Mouse (Mus musculus): Measurements from ENCODE around the gene Wnt1. TPM values are rescaled to one million over a fixed set of nuclear protein-coding genes. Genes with fewer than 3 reads are reported as not detected.
A peak's percentile ranks its signal among the peaks of the same experiment; 100 is the strongest.

Gene Wnt1
- polyA plus RNA-seq, 1 experiment, result 0.07 TPM

DNA sequence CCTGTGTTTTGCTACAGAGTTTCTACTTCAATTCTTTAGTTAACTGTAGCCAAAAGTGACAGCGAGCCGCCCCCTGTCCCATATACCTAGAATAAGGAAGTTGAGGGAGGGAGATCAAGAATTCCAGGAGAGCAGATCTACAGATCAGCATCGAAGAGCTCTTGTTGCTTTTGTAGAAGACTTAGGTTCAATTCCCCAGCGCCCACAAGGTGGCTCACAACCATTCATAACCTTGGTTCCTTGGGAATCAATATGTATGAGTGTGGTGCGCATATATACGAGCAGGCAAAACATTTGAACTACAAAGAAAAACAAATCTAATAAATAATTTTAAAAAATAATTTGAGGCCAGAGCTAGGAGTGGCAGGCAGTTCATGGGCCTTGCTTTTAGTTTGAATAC is 8.5 kb upstream of the Wnt1 start:
- Histone ChIP-seq H3K27ac (ENCODE audit: control insufficient read depth, insufficient read depth, low read length) (no peak overlapping the region), H3K27me3 (ENCODE audit: control insufficient read depth, insufficient read depth, low read length) (peaks cover 39% of the 10 kb centered on the region), H3K36me3 (ENCODE audit: control insufficient read depth, insufficient read depth, low read length) (no peaks in the 10 kb centered on the region), H3K4me1 (replicated peaks; ENCODE audit: control insufficient read depth, insufficient read depth, low read length) (peaks cover 18% of the 10 kb centered on the region), H3K4me3 (ENCODE audit: control insufficient read depth, insufficient read depth, low read length) (no peak overlapping the region)
- TF ChIP-seq CTCF (IDR thresholded peaks at IDR 0.05; ENCODE audit: borderline replicate concordance, control insufficient read depth, extremely low read depth, insufficient read depth, low read length, poor library complexity) (no peak), POLR2A (IDR thresholded peaks at IDR 0.05; ENCODE audit: control insufficient read depth, extremely low read depth, insufficient read depth, low read length, poor library complexity) (no peak)
- no peak for DNase-seq
- WGBS, result 61% methylated on average over 6 of the region's 6 CpGs

DNA sequence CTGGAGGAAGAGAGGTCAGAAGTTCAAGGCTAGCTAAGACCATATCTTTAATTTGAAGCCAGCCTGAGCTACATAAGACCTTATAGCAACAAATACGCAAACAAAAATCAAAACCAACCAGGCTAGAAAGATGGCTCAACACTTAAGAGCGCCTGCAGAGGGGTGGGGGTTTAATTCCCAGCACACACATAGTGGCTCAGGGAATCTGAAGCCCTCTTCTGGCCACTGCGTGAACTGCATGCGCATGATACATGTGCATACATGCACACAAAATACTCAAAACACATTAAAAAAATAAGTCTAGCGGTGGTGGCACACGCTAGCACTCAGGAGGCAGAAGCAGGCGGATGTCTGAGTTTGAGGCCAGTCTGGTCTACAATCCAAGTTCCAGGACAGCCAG is 3.9 kb upstream of the Wnt1 start:
- DNase-seq, result no peak
- H3K4me1 ChIP-seq (replicated peaks; ENCODE audit: control insufficient read depth, insufficient read depth, low read length), result peaks cover 2% of the 10 kb centered on the region; the same call in 1 of the 2 replicates
- TF ChIP-seq POLR2A (IDR thresholded peaks at IDR 0.05; ENCODE audit: control insufficient read depth, extremely low read depth, insufficient read depth, low read length, poor library complexity) (no peak), CTCF (IDR thresholded peaks at IDR 0.05; ENCODE audit: borderline replicate concordance, control insufficient read depth, extremely low read depth, insufficient read depth, low read length, poor library complexity) (peak; percentile 28; the same call in 1 of the 2 replicates)
- 71% methylated on average over 7 of the region's 7 CpGs for WGBS
- peaks cover 17% of the 10 kb centered on the region for H3K27me3 ChIP-seq (ENCODE audit: control insufficient read depth, insufficient read depth, low read length)
- no peak overlapping the region for H3K27ac ChIP-seq (ENCODE audit: control insufficient read depth, insufficient read depth, low read length)
- no peaks in the 10 kb centered on the region for H3K36me3 ChIP-seq (ENCODE audit: control insufficient read depth, insufficient read depth, low read length)
- H3K4me3 ChIP-seq (ENCODE audit: control insufficient read depth, insufficient read depth, low read length), result no peak overlapping the region

DNA sequence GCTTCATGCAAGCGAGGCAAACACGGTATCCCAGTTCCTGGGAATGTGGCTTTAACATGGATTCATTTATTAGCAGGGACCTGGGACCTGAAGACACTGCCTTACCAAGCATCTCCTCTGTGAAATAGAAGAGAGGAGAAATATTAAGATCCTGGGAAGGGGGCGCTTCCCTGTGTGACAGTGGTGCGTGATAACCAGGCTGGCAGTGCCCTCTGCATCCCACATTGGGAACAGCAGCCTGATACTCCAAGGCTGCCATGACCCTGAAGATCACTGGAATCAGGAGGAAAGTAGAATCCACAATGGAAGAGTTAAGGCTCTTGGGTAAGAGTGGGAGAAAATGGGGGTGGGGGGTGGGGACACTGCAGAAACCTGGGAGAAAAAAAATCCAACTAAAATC is 1.7 kb upstream of the Wnt1 start:
- TF ChIP-seq POLR2A (IDR thresholded peaks at IDR 0.05; ENCODE audit: control insufficient read depth, extremely low read depth, insufficient read depth, low read length, poor library complexity) (no peak), CTCF (IDR thresholded peaks at IDR 0.05; ENCODE audit: borderline replicate concordance, control insufficient read depth, extremely low read depth, insufficient read depth, low read length, poor library complexity) (no peak)
- DNase-seq, result no peak
- no peaks in the 10 kb centered on the region for H3K36me3 ChIP-seq (ENCODE audit: control insufficient read depth, insufficient read depth, low read length)
- WGBS, result 41% methylated on average over 4 of the region's 4 CpGs
- H3K27me3 ChIP-seq (ENCODE audit: control insufficient read depth, insufficient read depth, low read length), result peaks cover 33% of the 10 kb centered on the region
- no peak overlapping the region for H3K4me3 ChIP-seq (ENCODE audit: control insufficient read depth, insufficient read depth, low read length)
- H3K4me1 ChIP-seq (replicated peaks; ENCODE audit: control insufficient read depth, insufficient read depth, low read length), result peaks cover 14% of the 10 kb centered on the region; the same call in 1 of the 2 replicates
- no peak overlapping the region for H3K27ac ChIP-seq (ENCODE audit: control insufficient read depth, insufficient read depth, low read length)

DNA sequence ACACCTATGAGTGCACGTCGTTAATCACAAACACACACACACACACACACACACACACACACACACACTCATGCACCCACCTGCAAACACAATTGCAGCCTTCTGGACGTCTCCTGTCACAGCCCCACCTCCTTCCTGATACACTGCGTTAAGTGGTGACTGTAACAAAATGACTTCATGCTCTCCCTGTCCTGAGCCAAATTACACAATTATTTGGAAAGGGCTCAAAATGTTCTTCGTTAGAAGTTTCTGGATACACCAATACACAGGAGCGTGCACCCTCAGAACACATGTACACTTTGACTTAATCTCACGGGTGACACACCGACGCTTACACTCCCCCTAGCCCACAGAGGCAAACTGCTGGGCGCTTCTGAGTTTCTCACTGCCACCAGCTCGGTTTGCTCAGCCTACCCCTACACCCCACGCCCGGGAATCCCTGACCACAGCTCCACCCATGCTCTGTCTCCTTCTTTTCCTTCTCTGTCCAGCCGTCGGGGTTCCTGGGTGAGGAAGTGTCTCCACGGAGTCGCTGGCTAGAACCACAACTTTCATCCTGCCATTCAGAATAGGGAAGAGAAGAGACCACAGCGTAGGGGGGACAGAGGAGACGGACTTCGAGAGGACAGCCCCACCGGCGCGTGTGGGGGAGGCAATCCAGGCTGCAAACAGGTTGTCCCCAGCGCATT is 541 bp upstream of the Wnt1 start:
- Histone ChIP-seq H3K27me3 (ENCODE audit: control insufficient read depth, insufficient read depth, low read length) (peaks cover 44% of the 10 kb centered on the region), H3K4me1 (replicated peaks; ENCODE audit: control insufficient read depth, insufficient read depth, low read length) (peaks cover 15% of the 10 kb centered on the region; the same call in 1 of the 2 replicates), H3K4me3 (ENCODE audit: control insufficient read depth, insufficient read depth, low read length) (no peak overlapping the region), H3K36me3 (ENCODE audit: control insufficient read depth, insufficient read depth, low read length) (no peaks in the 10 kb centered on the region), H3K27ac (ENCODE audit: control insufficient read depth, insufficient read depth, low read length) (no peak overlapping the region)
- WGBS, result 9% methylated on average over 24 of the region's 24 CpGs
- no peak for DNase-seq
- TF ChIP-seq CTCF (IDR thresholded peaks at IDR 0.05; ENCODE audit: borderline replicate concordance, control insufficient read depth, extremely low read depth, insufficient read depth, low read length, poor library complexity) (no peak), POLR2A (IDR thresholded peaks at IDR 0.05; ENCODE audit: control insufficient read depth, extremely low read depth, insufficient read depth, low read length, poor library complexity) (no peak)

DNA sequence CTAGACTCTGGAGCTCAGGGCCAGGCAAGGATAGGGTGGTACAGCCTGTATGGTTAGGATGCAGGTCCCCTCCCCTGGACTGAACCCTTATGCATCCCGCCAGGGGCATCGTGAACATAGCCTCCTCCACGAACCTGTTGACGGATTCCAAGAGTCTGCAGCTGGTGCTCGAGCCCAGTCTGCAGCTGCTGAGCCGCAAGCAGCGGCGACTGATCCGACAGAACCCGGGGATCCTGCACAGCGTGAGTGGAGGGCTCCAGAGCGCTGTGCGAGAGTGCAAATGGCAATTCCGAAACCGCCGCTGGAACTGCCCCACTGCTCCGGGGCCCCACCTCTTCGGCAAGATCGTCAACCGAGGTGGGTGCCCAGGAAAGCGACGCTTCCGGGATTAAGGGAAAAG is 1.1 kb downstream of the Wnt1 start:
- no peak overlapping the region for H3K4me3 ChIP-seq (ENCODE audit: control insufficient read depth, insufficient read depth, low read length)
- no peaks in the 10 kb centered on the region for H3K36me3 ChIP-seq (ENCODE audit: control insufficient read depth, insufficient read depth, low read length)
- no peak for DNase-seq
- no peak overlapping the region for H3K27ac ChIP-seq (ENCODE audit: control insufficient read depth, insufficient read depth, low read length)
- TF ChIP-seq POLR2A (IDR thresholded peaks at IDR 0.05; ENCODE audit: control insufficient read depth, extremely low read depth, insufficient read depth, low read length, poor library complexity), result no peak
- TF ChIP-seq CTCF (IDR thresholded peaks at IDR 0.05; ENCODE audit: borderline replicate concordance, control insufficient read depth, extremely low read depth, insufficient read depth, low read length, poor library complexity), result no peak
- peaks cover 15% of the 10 kb centered on the region; the same call in 1 of the 2 replicates for H3K4me1 ChIP-seq (replicated peaks; ENCODE audit: control insufficient read depth, insufficient read depth, low read length)
- 3% methylated on average over 23 of the region's 23 CpGs for WGBS
- H3K27me3 ChIP-seq (ENCODE audit: control insufficient read depth, insufficient read depth, low read length), result peaks cover 44% of the 10 kb centered on the region

DNA sequence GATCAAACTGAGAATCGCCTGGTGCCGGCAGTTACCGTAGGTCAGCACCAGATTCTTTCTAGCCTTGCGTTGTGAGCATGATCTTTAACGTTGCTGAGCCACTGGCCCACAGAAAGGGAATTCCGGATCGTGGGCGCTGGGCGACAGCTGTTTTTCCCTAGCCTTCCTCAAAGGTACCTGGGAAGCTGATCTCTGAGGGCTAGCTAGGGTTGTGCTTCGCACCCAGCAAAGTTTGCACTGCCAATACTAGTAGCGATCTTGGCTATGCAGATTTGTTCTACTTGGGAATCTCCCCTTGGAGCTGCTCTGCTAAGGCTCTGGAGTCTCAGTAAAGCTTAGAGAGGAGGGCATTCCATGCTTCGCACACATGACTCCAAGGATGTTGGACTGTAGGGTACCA is 1.6 kb downstream of the Wnt1 start:
- peaks cover 43% of the 10 kb centered on the region for H3K27me3 ChIP-seq (ENCODE audit: control insufficient read depth, insufficient read depth, low read length)
- TF ChIP-seq POLR2A (IDR thresholded peaks at IDR 0.05; ENCODE audit: control insufficient read depth, extremely low read depth, insufficient read depth, low read length, poor library complexity), result no peak
- TF ChIP-seq CTCF (IDR thresholded peaks at IDR 0.05; ENCODE audit: borderline replicate concordance, control insufficient read depth, extremely low read depth, insufficient read depth, low read length, poor library complexity), result no peak
- 3% methylated on average over 12 of the region's 12 CpGs for WGBS
- H3K4me3 ChIP-seq (ENCODE audit: control insufficient read depth, insufficient read depth, low read length), result no peak overlapping the region
- no peaks in the 10 kb centered on the region for H3K36me3 ChIP-seq (ENCODE audit: control insufficient read depth, insufficient read depth, low read length)
- no peak for DNase-seq
- H3K4me1 ChIP-seq (replicated peaks; ENCODE audit: control insufficient read depth, insufficient read depth, low read length), result peaks cover 15% of the 10 kb centered on the region; the same call in 1 of the 2 replicates
- no peak overlapping the region for H3K27ac ChIP-seq (ENCODE audit: control insufficient read depth, insufficient read depth, low read length)
